Mouse (Mus musculus): Measurements from ENCODE around the gene Cldn2. TPM values are rescaled to one million over a fixed set of nuclear protein-coding genes. Genes with fewer than 3 reads are reported as not detected.

Gene Cldn2
- polyA plus RNA-seq, 2 experiments, result 0.25 to 0.65 TPM

DNA sequence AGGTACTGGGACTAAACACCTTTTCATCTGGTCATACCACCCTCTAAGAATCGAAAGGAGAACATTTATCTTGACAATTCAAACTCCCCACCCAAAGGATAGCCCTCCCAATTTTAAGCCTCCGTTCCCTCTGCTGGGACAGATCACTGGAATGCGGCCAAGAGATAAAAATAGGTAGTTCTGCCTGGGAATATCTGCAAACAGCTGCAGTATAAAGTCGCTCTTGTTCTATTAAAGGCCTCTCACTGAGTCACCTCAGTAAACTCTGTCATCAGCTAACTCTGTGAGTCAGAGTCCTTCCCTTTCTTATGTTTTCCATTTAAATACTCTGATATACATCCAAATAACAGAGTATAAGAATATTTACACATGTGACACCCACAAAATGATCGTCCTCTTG is 58.8 kb downstream of the Cldn2 start:
- ATAC-seq (ENCODE audit: low FRiP score, low read depth) (no peak), DNase-seq (ENCODE audit: low spot score) (no peak)
- Histone ChIP-seq H3K9me3 (ENCODE audit: control insufficient read depth, low read length) (no peaks in the 10 kb centered on the region), H3K4me3 (replicated peaks; ENCODE audit: low read length) (no peak overlapping the region), H3K27ac (replicated peaks; ENCODE audit: low read depth, low read length) (no peak overlapping the region), H3K27me3 (ENCODE audit: control insufficient read depth, insufficient read depth, low read length) (no peaks in the 10 kb centered on the region), H3K36me3 (ENCODE audit: control insufficient read depth, insufficient read depth, low read length) (no peaks in the 10 kb centered on the region), H3K4me2 (replicated peaks; ENCODE audit: low read depth, low read length, severe bottlenecking) (no peak overlapping the region), H3K4me1 (ENCODE audit: control insufficient read depth, insufficient read depth, low read length) (no peaks in the 10 kb centered on the region), H3K9ac (ENCODE audit: low read depth, low read length, severe bottlenecking) (no peak overlapping the region)
- WGBS, result 71% methylated on average over 5 of the region's 5 CpGs
- no peak for TF ChIP-seq POLR2A (IDR thresholded peaks at IDR 0.05; ENCODE audit: borderline replicate concordance, extremely low read depth, insufficient read depth, insufficient read length)

Other genes starting within 250 kb of the Cldn2 start
- gene Rnf128, start 237.5 kb upstream of the Cldn2 start, polyA plus RNA-seq (2012; rRNA removed), result 3.0 and 3.3 TPM in 2 replicates
- gene Rnf128, start 237.5 kb upstream of the Cldn2 start, polyA plus RNA-seq (2014; fragmentation: Nextera tagmentation; extraction: Ambion mirVana), result 10.4 and 11.2 TPM in 2 replicates
- 8.3 and 10.0 TPM in 2 replicates for gene Tbc1d8b, start 115.8 kb upstream of the Cldn2 start, polyA plus RNA-seq (2012; rRNA removed)
- 2.5 and 2.6 TPM in 2 replicates for gene Tbc1d8b, start 115.8 kb upstream of the Cldn2 start, polyA plus RNA-seq (2014; fragmentation: Nextera tagmentation; extraction: Ambion mirVana)
- gene Gm15013, start 86.3 kb upstream of the Cldn2 start, polyA plus RNA-seq (2012; rRNA removed), result not detected in 2 replicates
- 0.25 TPM in 1 of 2 replicates, not detected in the other for gene Gm15013, start 86.3 kb upstream of the Cldn2 start, polyA plus RNA-seq (2014; fragmentation: Nextera tagmentation; extraction: Ambion mirVana)
- 2.9 and 3.4 TPM in 2 replicates for gene Ripply1, start 18.5 kb upstream of the Cldn2 start, polyA plus RNA-seq (2012; rRNA removed)
- gene Ripply1, start 18.5 kb upstream of the Cldn2 start, polyA plus RNA-seq (2014; fragmentation: Nextera tagmentation; extraction: Ambion mirVana), result not detected in 2 replicates
- 19.4 and 21.8 TPM in 2 replicates for gene Morc4, start 70.8 kb downstream of the Cldn2 start, polyA plus RNA-seq (2012; rRNA removed)
- 24.0 and 31.0 TPM in 2 replicates for gene Morc4, start 70.8 kb downstream of the Cldn2 start, polyA plus RNA-seq (2014; fragmentation: Nextera tagmentation; extraction: Ambion mirVana)
- 4.2 and 5.1 TPM in 2 replicates for gene Rbm41, start 197.8 kb downstream of the Cldn2 start, polyA plus RNA-seq (2012; rRNA removed)
- 5.6 and 7.6 TPM in 2 replicates for gene Rbm41, start 197.8 kb downstream of the Cldn2 start, polyA plus RNA-seq (2014; fragmentation: Nextera tagmentation; extraction: Ambion mirVana)